Mouse (Mus musculus) layer of hippocampus, postnatal 25 days (tissue): ENCODE results near the gene Phc1. TPM values are rescaled to one million over a fixed set of nuclear protein-coding genes. Genes with fewer than 3 reads are reported as not detected.

Source experiments
- total RNA-seq, 2 experiments: library from RNA; stranded (reverse); gene quantifications; 2 replicates each; pipeline ENCODE4 v1.2.3; 2021

The Phc1 gene
- total RNA-seq, 2 experiments from 2014 or later, result 58.4 to 68.5 TPM

Other genes with a start within 250 kb of the Phc1 start
- under 1 TPM; 0.42 to 0.69 TPM for gene Klrg1, start 57.7 kb downstream of the Phc1 start, total RNA-seq
- 10 to 100 TPM; 67.1 to 73.0 TPM for gene M6pr, start 31.8 kb downstream of the Phc1 start, total RNA-seq
- 10 to 100 TPM; 81.8 to 84.1 TPM for gene Rimklb, start 158.2 kb upstream of the Phc1 start, total RNA-seq
- under 1 TPM in 1 of 2 experiments, not detected in 1; 0.23 TPM for gene Mfap5, start 165.3 kb upstream of the Phc1 start, total RNA-seq
- not detected for gene Aicda, start 213.2 kb upstream of the Phc1 start, total RNA-seq